Mouse (Mus musculus) heart, adult 2 months (tissue): ENCODE measurements around the gene Chrm1. TPM values are rescaled to one million over a fixed set of nuclear protein-coding genes. Genes with fewer than 3 reads are reported as not detected.

ENCODE experiments used
- DNase-seq, 2 experiments: peaks; one replicate each; pipeline ENCODE4 v3.0.0; 2021
- H3K27ac ChIP-seq: fragments of 200-600 bp; 2 replicates; pipeline ENCODE4 v1.8.1; 2022
- H3K27me3 ChIP-seq: fragments of 200-500 bp; 2 replicates; pipeline ENCODE4 v1.6.1; 2012; ENCODE audit warnings: mild to moderate bottlenecking, low read length, inconsistent platforms, mixed read lengths; ENCODE audit not compliant: control insufficient read depth, insufficient read depth
- H3K36me3 ChIP-seq: fragments of 200-500 bp; 2 replicates; pipeline ENCODE4 v1.6.1; 2012; ENCODE audit warnings: low read length, inconsistent platforms; ENCODE audit not compliant: control insufficient read depth, insufficient read depth
- H3K4me1 ChIP-seq: fragments of 200-500 bp; 2 replicates; pipeline ENCODE4 v1.6.1; 2011; ENCODE audit warnings: low read length; ENCODE audit not compliant: control insufficient read depth, insufficient read depth
- H3K4me3 ChIP-seq: fragments of 200-600 bp; 2 replicates; pipeline ENCODE4 v1.8.1; 2022
- H3K79me2 ChIP-seq: fragments of 200-500 bp; replicated peaks from 2 replicates; pipeline ENCODE4 v1.6.1; 2012; ENCODE audit warnings: mild to moderate bottlenecking, inconsistent platforms, low read length, moderate library complexity, mixed read lengths; ENCODE audit not compliant: control insufficient read depth, insufficient read depth
- H3K9ac ChIP-seq: fragments of 200-500 bp; 2 replicates; pipeline ENCODE4 v1.6.1; 2012; ENCODE audit warnings: low read depth, mild to moderate bottlenecking, control low read depth, inconsistent platforms, low read length, mixed read lengths
- CTCF ChIP-seq: fragments of 200-600 bp; IDR thresholded peaks from 2 replicates; pipeline ENCODE4 v1.8.1; 2022; ENCODE audit warnings: antibody characterized with exemption, mild to moderate bottlenecking, moderate library complexity
- EP300 ChIP-seq: fragments of 200-500 bp; IDR thresholded peaks from 2 replicates; pipeline ENCODE4 v1.6.1; 2011; ENCODE audit warnings: low read depth, low read length, control low read depth; ENCODE audit not compliant: insufficient read depth
- POLR2A ChIP-seq: fragments of 200-500 bp; IDR thresholded peaks from 2 replicates; pipeline ENCODE4 v1.6.1; 2011; ENCODE audit warnings: mild to moderate bottlenecking, low read depth, low read length, control low read depth; ENCODE audit not compliant: insufficient read depth
- WGBS: fragments of 180-500 bp; shearing (Covaris S2); methylation state at CpG from one replicate; pipeline ENCODE4 v1.1.7; 2018; 5-methylcytosine and 5-hydroxymethylcytosine counted together
- intact Hi-C: fragments of 180-260 bp; cut with DNase I; formaldehyde crosslinking; loops from one replicate; pipeline ENCODE4 v1.15.1; 2025
- polyA plus RNA-seq: library from polyadenylated mRNA; depleted of rRNA; stranded (reverse); fragments of >200 nt; gene quantifications from 2 replicates; pipeline ENCODE4 v1.2.3, GENCODE M21; 2012
- total RNA-seq, 2 experiments: library from RNA; stranded (reverse); gene quantifications; 2 replicates each; pipeline ENCODE4 v1.2.3; 2021

The Chrm1 gene
- total and polyA plus RNA-seq, 3 experiments, result 0.21 TPM; not detected in 2

DNA sequence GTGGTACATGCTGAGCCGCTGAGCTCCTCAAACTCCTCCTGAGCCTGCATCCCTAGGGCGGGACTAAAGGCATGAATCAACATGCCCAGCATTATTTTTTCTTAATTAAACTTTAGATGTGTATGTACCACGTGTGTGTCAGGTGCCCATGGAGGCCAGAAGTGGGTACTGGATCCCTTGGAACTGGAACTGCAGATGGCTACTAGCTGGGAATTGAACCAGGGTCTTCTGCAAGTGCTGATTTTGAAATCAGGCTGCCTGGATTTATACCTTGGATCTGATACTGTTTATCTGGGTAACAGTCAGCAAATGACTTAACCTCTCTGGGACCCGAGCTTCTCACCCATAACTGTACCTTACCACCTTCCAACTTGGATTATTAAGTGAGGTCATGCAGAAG lies 58.4 kb downstream of the Chrm1 start:
- no peak for DNase-seq
- intact Hi-C loops, result loop anchor here (5.0 kb wide), 2 partner anchors 80 to 95 kb away; partner anchors contain the start of genes Ttc9c and Zbtb3
- Histone ChIP-seq H3K36me3 (peaks cover 31% of the 10 kb centered on the region), H3K4me1 (peaks cover 2% of the 10 kb centered on the region), H3K79me2 (no peaks in the 10 kb centered on the region; the same call in 1 of the 2 replicates), H3K4me3 (no peak overlapping the region), H3K9ac (no peak overlapping the region), H3K27ac (no peak overlapping the region; the same call in 1 of the 2 replicates), H3K27me3 (no peaks in the 10 kb centered on the region)
- 61% methylated on average over 4 of the region's 4 CpGs for WGBS
- TF ChIP-seq POLR2A (no peak), EP300 (no peak), CTCF (no peak)

DNA sequence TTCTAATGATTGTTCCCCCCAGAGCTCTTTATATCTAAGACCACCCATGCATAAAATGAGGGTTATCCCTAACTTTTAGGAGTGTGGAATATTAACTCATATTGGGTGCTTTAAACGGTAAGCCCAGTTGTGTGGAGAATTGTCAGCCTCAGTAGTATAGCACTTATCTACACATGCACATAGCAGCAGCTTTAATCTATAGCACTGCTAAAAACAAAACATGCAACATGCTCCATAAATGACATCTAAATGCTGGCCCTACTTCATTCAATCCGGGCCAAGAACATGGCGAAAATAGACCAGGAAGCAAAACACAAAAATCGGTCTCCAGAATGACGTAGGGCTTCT lies 58.9 kb downstream of the Chrm1 start:
- Histone ChIP-seq H3K4me3 (peak overlapping the region; percentile 80), H3K27ac (peak overlapping the region; percentile 95), H3K4me1 (peaks cover 2% of the 10 kb centered on the region), H3K36me3 (peaks cover 31% of the 10 kb centered on the region), H3K9ac (peak overlapping the region; percentile 91), H3K79me2 (no peaks in the 10 kb centered on the region; the same call in 1 of the 2 replicates), H3K27me3 (no peaks in the 10 kb centered on the region)
- no peak for DNase-seq
- intact Hi-C loops, result loop anchor here (5.0 kb wide), 2 partner anchors 80 to 95 kb away; partner anchors contain the start of genes Ttc9c and Zbtb3
- under 1% methylated on average over 5 of the region's 5 CpGs for WGBS
- no peak for TF ChIP-seq CTCF
- TF ChIP-seq POLR2A, result no peak

DNA sequence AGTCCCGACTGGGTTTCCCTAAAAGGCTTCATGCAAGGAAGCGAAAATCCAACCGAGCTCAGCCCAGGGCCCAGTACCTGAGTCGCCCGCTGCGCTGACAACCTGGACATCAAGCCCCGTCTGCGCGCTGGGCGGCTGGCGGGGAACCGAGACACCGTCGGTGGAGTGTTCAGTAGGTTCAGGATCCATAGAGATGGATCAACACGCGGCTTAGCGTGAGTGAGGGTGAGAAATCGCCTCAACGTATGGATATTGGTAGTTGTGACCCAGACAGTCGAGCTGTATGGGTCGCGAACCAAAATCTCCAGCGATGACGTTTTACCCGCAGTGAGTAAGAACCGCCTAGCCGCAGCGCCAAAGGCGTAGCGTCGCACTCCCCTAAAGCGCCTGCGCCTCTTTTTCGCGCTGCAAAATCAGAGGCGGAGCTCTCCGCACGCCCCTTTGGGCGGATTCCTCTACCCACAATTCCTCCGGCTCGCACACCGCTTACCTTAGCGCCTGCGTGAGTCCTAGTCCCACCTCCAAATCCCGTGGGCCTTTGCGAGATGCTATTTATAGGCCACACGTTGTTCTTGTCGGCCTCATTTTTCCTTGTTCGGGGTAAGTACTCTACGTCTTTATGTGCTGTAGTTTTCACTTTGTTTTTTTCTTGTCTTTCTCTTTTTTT lies 59.5 kb downstream of the Chrm1 start, which contains the start of gene Slc3a2:
Gene Slc3a2, minus strand, starts transcription at position 463 of the 667 bp plus-strand sequence.
- WGBS, result under 1% methylated on average over 50 of the region's 50 CpGs
- no peaks in the 10 kb centered on the region for H3K27me3 ChIP-seq
- peaks cover 31% of the 10 kb centered on the region for H3K36me3 ChIP-seq
- DNase-seq, result peak; percentile 95 to 98
- peak within 1 kb of the TSS; percentile 91 for H3K9ac ChIP-seq
- peaks cover 2% of the 10 kb centered on the region for H3K4me1 ChIP-seq
- intact Hi-C loops, result loop anchor here (1.0 to 5.0 kb wide), 3 partner anchors 10 to 94 kb away; partner anchors contain the start of genes Ttc9c and Zbtb3
- peak within 1 kb of the TSS; percentile 95 for H3K27ac ChIP-seq
- H3K4me3 ChIP-seq, result peak within 1 kb of the TSS; percentile 80
- no peaks in the 10 kb centered on the region; the same call in 1 of the 2 replicates for H3K79me2 ChIP-seq
- TF ChIP-seq POLR2A (peak; percentile 96), CTCF (no peak), EP300 (peak; percentile 70; the same call in 1 of the 2 replicates)

DNA sequence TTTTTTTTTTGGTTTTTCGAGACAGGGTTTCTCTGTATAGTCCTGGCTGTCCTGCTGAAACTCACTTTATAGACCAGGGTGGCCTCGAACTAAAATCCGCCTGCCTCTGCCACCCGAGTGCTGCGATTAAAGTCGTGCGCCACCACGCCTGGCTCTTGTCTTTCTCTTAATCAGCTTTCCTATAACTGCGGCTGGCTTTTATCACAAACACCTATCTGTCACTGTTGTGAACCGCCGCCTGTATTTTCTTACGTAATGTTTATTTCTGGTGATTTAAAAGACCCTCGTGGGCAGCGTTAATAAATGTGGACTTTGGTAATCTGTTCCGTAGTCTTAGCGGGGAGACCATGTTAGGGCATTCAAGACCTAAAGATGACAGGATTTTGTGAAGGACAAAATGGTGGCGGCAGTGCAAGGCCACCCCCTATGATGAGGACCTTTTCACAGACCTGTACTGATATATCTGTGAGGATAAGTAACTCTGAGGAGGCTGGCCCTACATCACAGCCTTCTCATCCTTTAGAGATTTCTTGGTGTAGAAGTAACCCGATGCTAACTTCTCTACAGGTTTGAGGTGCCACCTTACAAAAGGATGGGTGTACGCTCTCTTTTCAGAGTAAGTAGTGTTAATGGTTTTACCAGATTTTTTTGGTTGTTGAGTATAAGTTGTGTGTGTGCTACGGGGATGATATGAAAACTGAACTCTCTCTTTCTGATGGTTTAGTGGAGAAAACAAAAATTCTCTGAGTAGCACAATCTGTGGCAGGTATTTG lies 60.2 kb downstream of the Chrm1 start:
- peak overlapping the region; percentile 82 for H3K9ac ChIP-seq
- no peak for TF ChIP-seq CTCF
- TF ChIP-seq POLR2A, result no peak
- TF ChIP-seq EP300, result no peak
- peak overlapping the region; percentile 79 for H3K27ac ChIP-seq
- no peaks in the 10 kb centered on the region; the same call in 1 of the 2 replicates for H3K79me2 ChIP-seq
- peak overlapping the region; percentile 58 for H3K4me3 ChIP-seq
- peaks cover 31% of the 10 kb centered on the region for H3K36me3 ChIP-seq
- WGBS, result 1% methylated on average over 20 of the region's 20 CpGs
- peaks cover 2% of the 10 kb centered on the region for H3K4me1 ChIP-seq
- no peaks in the 10 kb centered on the region for H3K27me3 ChIP-seq
- intact Hi-C loops, result loop anchor here (1.0 to 5.0 kb wide), 3 partner anchors 10 to 94 kb away; partner anchors contain the start of genes Ttc9c and Zbtb3
- DNase-seq, result peak in 1 of 2 experiments; percentile 35

DNA sequence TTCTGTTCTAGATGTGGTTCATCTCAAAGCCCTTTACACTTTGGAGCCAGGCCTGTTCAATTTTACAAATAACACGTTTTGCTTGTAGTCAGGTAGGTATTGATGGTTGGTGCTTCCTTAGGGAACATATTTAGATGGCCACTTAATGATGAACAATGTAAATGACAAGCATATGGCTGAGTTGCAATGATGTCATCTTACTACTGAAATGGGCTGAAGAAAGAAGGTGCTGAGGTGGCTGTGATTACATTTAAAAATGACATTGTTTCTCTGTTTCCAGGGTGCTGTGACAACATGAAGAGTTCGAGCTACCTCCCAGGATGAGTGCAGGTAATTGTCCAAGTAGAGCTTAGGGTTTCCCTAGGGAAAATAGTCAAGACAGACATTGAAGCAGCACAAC lies 60.8 kb downstream of the Chrm1 start:
- no peak overlapping the region for H3K9ac ChIP-seq
- H3K79me2 ChIP-seq, result no peaks in the 10 kb centered on the region; the same call in 1 of the 2 replicates
- no peaks in the 10 kb centered on the region for H3K27me3 ChIP-seq
- 10% methylated on average over 2 of the region's 2 CpGs for WGBS
- peak overlapping the region; percentile 58; the same call in 1 of the 2 replicates for H3K4me3 ChIP-seq
- intact Hi-C loops, result loop anchor here (5.0 kb wide), 2 partner anchors 78 to 93 kb away; partner anchors contain the start of genes Ttc9c and Zbtb3
- no peak for TF ChIP-seq POLR2A
- TF ChIP-seq CTCF, result no peak
- TF ChIP-seq EP300, result no peak
- H3K36me3 ChIP-seq, result peaks cover 31% of the 10 kb centered on the region
- H3K4me1 ChIP-seq, result peaks cover 2% of the 10 kb centered on the region
- no peak overlapping the region for H3K27ac ChIP-seq
- DNase-seq, result no peak
